Mouse (Mus musculus): Measurements from ENCODE around the gene Camsap3. TPM values are rescaled to one million over a fixed set of nuclear protein-coding genes. Genes with fewer than 3 reads are reported as not detected.

The Camsap3 gene
- total and polyA plus RNA-seq, 3 experiments, result 0.36 to 0.51 TPM; not detected in 1

GRCm38 (mm10) chr8:3600401-3600800 is 13.3 kb downstream of the Camsap3 start:
- H3K4me3 ChIP-seq (replicated peaks in 1 of 3; ENCODE audit: low read depth in 2 of 3, low read length in 2 of 3, poor library complexity in 1 of 3), result no peak overlapping the region
- dilution Hi-C loops (cut with MboI; ENCODE audit: extremely low pct_ligation_motif_present, extremely low pct_unique_long_range_greater_than_20kb, low sequenced_read_pairs), result no loop called here
- no peak overlapping the region for H3K9ac ChIP-seq (ENCODE audit: insufficient read depth, low read depth)
- no peak overlapping the region for H3K4me2 ChIP-seq (ENCODE audit: insufficient read depth, low read depth, poor library complexity, severe bottlenecking)
- H3K4me1 ChIP-seq (ENCODE audit: control insufficient read depth in 1 of 2, insufficient read depth in 2 of 2), result peaks cover 16 to 19% of the 10 kb centered on the region in 2 experiments
- H3K27me3 ChIP-seq (replicated peaks), result no peaks in the 10 kb centered on the region
- TF ChIP-seq SIN3A (IDR thresholded peaks at IDR 0.05; ENCODE audit: low read length) (no peak), JUND (conservative IDR thresholded peaks at IDR 0.05; ENCODE audit: low read depth, low read length) (no peak), ETS1 (conservative IDR thresholded peaks at IDR 0.05; ENCODE audit: low read depth, low read length) (no peak), MXI1 (IDR thresholded peaks at IDR 0.05; ENCODE audit: low read depth, low read length) (no peak), POLR2A (IDR thresholded peaks at IDR 0.05; ENCODE audit: low read depth, low read length) (no peak)
- in situ Hi-C loops (cut with MboI; ENCODE audit: low pct_ligation_motif_present, low pct_unique_long_range_greater_than_20kb, low sequenced_read_pairs), result no loop called here
- peaks cover 0 to 2% of the 10 kb centered on the region in 2 experiments for H3K36me3 ChIP-seq (replicated peaks in 1 of 2; ENCODE audit: control insufficient read depth in 1 of 2, insufficient read depth in 1 of 2, low read length in 1 of 2)
- H3K27ac ChIP-seq (ENCODE audit: insufficient read depth, low read depth), result no peak overlapping the region
- no peak for DNase-seq (ENCODE audit: extremely low read depth)
- H3K9me3 ChIP-seq (replicated peaks; ENCODE audit: low read length), result no peaks in the 10 kb centered on the region
- no peaks in the 10 kb centered on the region for H3K79me2 ChIP-seq (replicated peaks; ENCODE audit: control insufficient read depth, extremely low read depth, insufficient read depth, poor library complexity, severe bottlenecking)

GRCm38 (mm10) chr8:3603439-3603838 is 16.3 kb downstream of the Camsap3 start:
- in situ Hi-C loops (cut with MboI; ENCODE audit: low pct_ligation_motif_present, low pct_unique_long_range_greater_than_20kb, low sequenced_read_pairs), result no loop called here
- TF ChIP-seq MYC (IDR thresholded peaks at IDR 0.05; ENCODE audit: low read depth, low read length) (no peak), UBTF (IDR thresholded peaks at IDR 0.05; ENCODE audit: low read depth, low read length) (no peak), MAFK (IDR thresholded peaks at IDR 0.05; ENCODE audit: insufficient replicate concordance, low read length) (no peak), TCF12 (IDR thresholded peaks at IDR 0.05; ENCODE audit: low read depth, low read length) (no peak), HCFC1 (IDR thresholded peaks at IDR 0.05; ENCODE audit: low read depth, low read length) (no peak), NELFE (IDR thresholded peaks at IDR 0.05; ENCODE audit: low read depth, low read length) (no peak), PAX5 (IDR thresholded peaks at IDR 0.05; ENCODE audit: low read length) (no peak), CHD2 (IDR thresholded peaks at IDR 0.05; ENCODE audit: low read length) (no peak), SMC3 (IDR thresholded peaks at IDR 0.05; ENCODE audit: low read depth, low read length) (no peak), BHLHE40 (IDR thresholded peaks at IDR 0.05; ENCODE audit: low read depth, low read length) (no peak), CTCF (conservative IDR thresholded peaks at IDR 0.05 in 1 of 2, IDR thresholded peaks at IDR 0.05 in 1 of 2; ENCODE audit: low read depth in 2 of 2, low read length in 2 of 2) (no peak), POLR2A (IDR thresholded peaks at IDR 0.05; ENCODE audit: low read depth, low read length) (no peak), E2F4 (IDR thresholded peaks at IDR 0.05; ENCODE audit: insufficient replicate concordance, low read depth, low read length) (no peak), JUND (conservative IDR thresholded peaks at IDR 0.05; ENCODE audit: low read depth, low read length) (no peak), CHD1 (IDR thresholded peaks at IDR 0.05; ENCODE audit: low read depth, low read length) (no peak), MAZ (IDR thresholded peaks at IDR 0.05; ENCODE audit: low read depth, low read length) (no peak)

More at GRCm38 (mm10) chr8:3603439-3603838, 16.3 kb downstream of the Camsap3 start:
- no peaks in the 10 kb centered on the region for H3K27me3 ChIP-seq (replicated peaks)
- no peaks in the 10 kb centered on the region for H3K79me2 ChIP-seq (replicated peaks; ENCODE audit: control insufficient read depth, extremely low read depth, insufficient read depth, poor library complexity, severe bottlenecking)
- no peak overlapping the region for H3K9ac ChIP-seq (ENCODE audit: insufficient read depth, low read depth)
- H3K27ac ChIP-seq (ENCODE audit: insufficient read depth, low read depth), result no peak overlapping the region
- dilution Hi-C loops (cut with MboI; ENCODE audit: extremely low pct_ligation_motif_present, extremely low pct_unique_long_range_greater_than_20kb, low sequenced_read_pairs), result no loop called here
- peaks cover 6 to 32% of the 10 kb centered on the region in 2 experiments for H3K36me3 ChIP-seq (replicated peaks in 1 of 2; ENCODE audit: control insufficient read depth in 1 of 2, insufficient read depth in 1 of 2, low read length in 1 of 2)
- H3K9me3 ChIP-seq (replicated peaks; ENCODE audit: low read length), result no peaks in the 10 kb centered on the region
- H3K4me1 ChIP-seq (ENCODE audit: control insufficient read depth in 1 of 2, insufficient read depth in 2 of 2), result peaks cover 10 to 19% of the 10 kb centered on the region in 2 experiments
- no peak for DNase-seq (ENCODE audit: extremely low read depth)
- H3K4me2 ChIP-seq (ENCODE audit: insufficient read depth, low read depth, poor library complexity, severe bottlenecking), result no peak overlapping the region
- H3K4me3 ChIP-seq (replicated peaks in 1 of 3; ENCODE audit: low read depth in 2 of 3, low read length in 2 of 3, poor library complexity in 1 of 3), result no peak overlapping the region
